Mouse (Mus musculus) kidney, adult 2 months (tissue): ENCODE measurements at regions not wholly inside any gene's neighbourhood (a gene's known extent, or its start where the extent isn't known, plus 50 kb on each side); places are given as distances from the start of the nearest gene placed in this dataset.

ENCODE experiments used
- CTCF ChIP-seq: fragments of 200-500 bp; conservative IDR thresholded peaks from 2 replicates; pipeline ENCODE4 v1.5.1; 2011; ENCODE audit warnings: low read depth, mild to moderate bottlenecking, control low read depth, low read length, moderate library complexity, mixed read lengths; ENCODE audit not compliant: insufficient read depth, insufficient read length
- POLR2A ChIP-seq: fragments of 200-500 bp; IDR thresholded peaks from one replicate; pipeline ENCODE4 v1.6.1; 2011; ENCODE audit warnings: low read depth, low read length, control low read depth

GRCm38 (mm10) chr12:71532708-71533450 lies 223.2 kb downstream of the Dact1 start:
- no peak for TF ChIP-seq POLR2A
- TF ChIP-seq CTCF: no peak
